Mouse (Mus musculus) bone marrow macrophage, adult 2 months (primary cell): ENCODE results near the gene Ikzf2.

Source experiments
- CTCF ChIP-seq: IDR thresholded peaks from 2 replicates; pipeline ENCODE4 v1.5.1; 2012; ENCODE audit warnings: low read depth, mild to moderate bottlenecking, low read length, moderate library complexity
- POLR2A ChIP-seq: IDR thresholded peaks from 2 replicates; pipeline ENCODE4 v1.6.1; 2012; ENCODE audit warnings: mild to moderate bottlenecking, low read depth, low read length, borderline replicate concordance

GRCm38 (mm10) chr1:69654955-69655354 lies 32.1 kb downstream of the Ikzf2 start:
- TF ChIP-seq CTCF (no peak), POLR2A (no peak)
